Mouse (Mus musculus): ENCODE measurements around the gene Rasgrp4. TPM values are rescaled to one million over a fixed set of nuclear protein-coding genes. Genes with fewer than 3 reads are reported as not detected.
A peak's percentile ranks its signal among the peaks of the same experiment; 100 is the strongest.
"Not testable (repeated sequence)": the region's sequence is repeated elsewhere in the genome, so short reads cannot be mapped to it uniquely, and the experiment has no call there.

The Rasgrp4 gene
- polyA plus RNA-seq, 1 experiment from 2014 or later: 0.88 TPM

GRCm38 (mm10) chr7:29170755-29171561 is 36.3 kb downstream of the Rasgrp4 start:
- 1% methylated on average over 43 of the region's 43 CpGs for WGBS
- Histone ChIP-seq H3K4me3 (peak overlapping the region; percentile 75), H3K27ac (peak overlapping the region; percentile 92; the same call in 1 of the 2 replicates), H3K36me3 (replicated peaks) (peaks cover 42% of the 10 kb centered on the region), H3K27me3 (ENCODE audit: poor library complexity, severe bottlenecking) (peaks cover 69% of the 10 kb centered on the region), H3K9me3 (no peaks in the 10 kb centered on the region), H3K4me1 (peaks cover 67% of the 10 kb centered on the region)
- DNase-seq (ENCODE audit: extremely low spot score, low spot score): no peak

GRCm38 (mm10) chr7:29171562-29172097 is 37.0 kb downstream of the Rasgrp4 start:
- H3K27me3 ChIP-seq (ENCODE audit: poor library complexity, severe bottlenecking): peaks cover 66% of the 10 kb centered on the region
- no peaks in the 10 kb centered on the region for H3K9me3 ChIP-seq
- H3K4me3 ChIP-seq: peak overlapping the region; percentile 75
- no peak for DNase-seq (ENCODE audit: extremely low spot score, low spot score)
- H3K36me3 ChIP-seq (replicated peaks): peaks cover 44% of the 10 kb centered on the region
- peak overlapping the region; percentile 48; the same call in 1 of the 2 replicates for H3K27ac ChIP-seq
- peaks cover 67% of the 10 kb centered on the region for H3K4me1 ChIP-seq
- WGBS: 5% methylated on average over 34 of the region's 34 CpGs

GRCm38 (mm10) chr7:29172390-29173016 is 37.9 kb downstream of the Rasgrp4 start:
- H3K4me3 ChIP-seq: peak overlapping the region; percentile 75; the same call in 1 of the 2 replicates

GRCm38 (mm10) chr7:29178106-29178505 is 43.5 kb downstream of the Rasgrp4 start:
- H3K4me3 ChIP-seq: no peak overlapping the region; the same call in 1 of the 2 replicates
- H3K36me3 ChIP-seq (replicated peaks): peaks cover 56% of the 10 kb centered on the region
- no peak for DNase-seq (ENCODE audit: extremely low spot score, low spot score)

More at GRCm38 (mm10) chr7:29172390-29173016, 37.9 kb downstream of the Rasgrp4 start:
- Histone ChIP-seq H3K36me3 (replicated peaks) (peaks cover 51% of the 10 kb centered on the region), H3K27me3 (ENCODE audit: poor library complexity, severe bottlenecking) (peaks cover 60% of the 10 kb centered on the region), H3K27ac (no peak overlapping the region), H3K9me3 (no peaks in the 10 kb centered on the region), H3K4me1 (peaks cover 62% of the 10 kb centered on the region)
- no peak for DNase-seq (ENCODE audit: extremely low spot score, low spot score)
- 35% methylated on average over 32 of the region's 32 CpGs for WGBS

GRCm38 (mm10) chr7:29179323-29179722 is 44.7 kb downstream of the Rasgrp4 start:
- no peak for DNase-seq (ENCODE audit: extremely low spot score, low spot score)
- 64% methylated on average over 7 of the region's 7 CpGs for WGBS
- H3K4me1 ChIP-seq: peaks cover 15% of the 10 kb centered on the region
- H3K9me3 ChIP-seq: no peaks in the 10 kb centered on the region
- 0 out of 2 replicates have a peak overlapping the region, but pooled peaks have one; percentile 48 for H3K27ac ChIP-seq
- H3K36me3 ChIP-seq (replicated peaks): peaks cover 43% of the 10 kb centered on the region
- peaks cover 9% of the 10 kb centered on the region for H3K27me3 ChIP-seq (ENCODE audit: poor library complexity, severe bottlenecking)
- H3K4me3 ChIP-seq: peak overlapping the region; percentile 89

More at GRCm38 (mm10) chr7:29178106-29178505, 43.5 kb downstream of the Rasgrp4 start:
- WGBS: 94% methylated on average over 4 of the region's 4 CpGs
- peaks cover 21% of the 10 kb centered on the region for H3K4me1 ChIP-seq
- H3K27ac ChIP-seq: no peak overlapping the region
- no peaks in the 10 kb centered on the region for H3K9me3 ChIP-seq
- peaks cover 21% of the 10 kb centered on the region for H3K27me3 ChIP-seq (ENCODE audit: poor library complexity, severe bottlenecking)

GRCm38 (mm10) chr7:29180077-29180853 is 45.6 kb downstream of the Rasgrp4 start, which contains the start of gene Psmd8:
Psmd8 (minus strand) TSS chr7:29180701.
- Histone ChIP-seq H3K4me3 (peak within 1 kb of the TSS; percentile 89), H3K27ac (peak within 1 kb of the TSS; percentile 91), H3K36me3 (replicated peaks) (peaks cover 34% of the 10 kb centered on the region), H3K4me1 (peaks cover 15% of the 10 kb centered on the region), H3K9me3 (no peaks in the 10 kb centered on the region), H3K27me3 (ENCODE audit: poor library complexity, severe bottlenecking) (no peaks in the 10 kb centered on the region)
- WGBS: under 1% methylated on average over 62 of the region's 62 CpGs
- peak; percentile 97 for DNase-seq (ENCODE audit: extremely low spot score, low spot score)

GRCm38 (mm10) chr7:29180854-29181236 is 46.2 kb downstream of the Rasgrp4 start:
- no peak for DNase-seq (ENCODE audit: extremely low spot score, low spot score)
- H3K36me3 ChIP-seq (replicated peaks): peaks cover 28% of the 10 kb centered on the region
- no peaks in the 10 kb centered on the region for H3K27me3 ChIP-seq (ENCODE audit: poor library complexity, severe bottlenecking)
- no peaks in the 10 kb centered on the region for H3K9me3 ChIP-seq
- peak overlapping the region; percentile 89 for H3K4me3 ChIP-seq
- H3K4me1 ChIP-seq: peaks cover 15% of the 10 kb centered on the region
- WGBS: 47% methylated on average over 5 of the region's 5 CpGs
- H3K27ac ChIP-seq: peak overlapping the region; percentile 91

GRCm38 (mm10) chr7:29181323-29181722 is 46.7 kb downstream of the Rasgrp4 start:
- Histone ChIP-seq H3K4me3 (peak overlapping the region; percentile 89; the same call in 1 of the 2 replicates), H3K36me3 (replicated peaks) (peaks cover 23% of the 10 kb centered on the region), H3K4me1 (peaks cover 15% of the 10 kb centered on the region)
- not testable (repeated sequence) for DNase-seq (ENCODE audit: extremely low spot score, low spot score); H3K27ac ChIP-seq; H3K9me3 ChIP-seq; H3K27me3 ChIP-seq (ENCODE audit: poor library complexity, severe bottlenecking)
- 94% methylated on average over 4 of the region's 4 CpGs for WGBS

- not testable (repeated sequence) for H3K36me3 ChIP-seq (replicated peaks); H3K9me3 ChIP-seq; H3K27me3 ChIP-seq (ENCODE audit: poor library complexity, severe bottlenecking); H3K4me1 ChIP-seq; H3K27ac ChIP-seq; DNase-seq (ENCODE audit: extremely low spot score, low spot score); H3K4me3 ChIP-seq
- WGBS: 93% methylated on average over 1 of the region's 1 CpGs
These were observed 59.6 kb downstream of the Rasgrp4 start for GRCm38 (mm10) chr7:29194230-29194629.

- H3K27ac ChIP-seq: no peak overlapping the region
- H3K36me3 ChIP-seq (replicated peaks): no peaks in the 10 kb centered on the region
- H3K4me3 ChIP-seq: no peak overlapping the region
- H3K4me1 ChIP-seq: no peaks in the 10 kb centered on the region
- no peak for DNase-seq (ENCODE audit: extremely low spot score, low spot score)
- H3K9me3 ChIP-seq: no peaks in the 10 kb centered on the region
- no peaks in the 10 kb centered on the region for H3K27me3 ChIP-seq (ENCODE audit: poor library complexity, severe bottlenecking)
- WGBS: 89% methylated on average over 6 of the region's 6 CpGs
These were observed 67.9 kb downstream of the Rasgrp4 start for GRCm38 (mm10) chr7:29202577-29202976.
